Mouse (Mus musculus) hematopoietic stem cell, adult 5-6 weeks (primary cell): Measurements from ENCODE around the gene Rfc4. TPM values are rescaled to one million over a fixed set of nuclear protein-coding genes. Genes with fewer than 3 reads are reported as not detected.

Experiments
- ATAC-seq, 2 experiments: fragments of 125-278 bp in 1 of 2; replicated peaks in 1 of 2; 2 replicates each; pipeline ENCODE4 v1.8.0; 2016 to 2017; ENCODE audit warnings: inconsistent platforms in 2 of 2, mild to moderate bottlenecking in 2 of 2, moderate number of reproducible peaks in 2 of 2, low read depth in 1 of 2, moderate TSS enrichment in 1 of 2; ENCODE audit not compliant: low FRiP score in 2 of 2, poor library complexity in 2 of 2, severe bottlenecking in 2 of 2, insufficient read depth in 1 of 2, low TSS enrichment in 1 of 2
- total RNA-seq: library from RNA; stranded (forward); fragments of 172-1452, 232-1000 nt; gene quantifications from 2 replicates; pipeline ENCODE4 v1.2.3, GENCODE M21; 2017

Gene Rfc4
- total RNA-seq, 1 experiment from 2014 or later = 75.0 TPM

GRCm38 (mm10) chr16:23145211-23145610 is 17.7 kb upstream of the Rfc4 start:
- ATAC-seq = no peak

- ATAC-seq = peak; percentile 76 to 91; a peak in 3 of 4 replicates
Measured at GRCm38 (mm10) chr16:23144326-23144725, 16.8 kb upstream of the Rfc4 start.

- no peak for ATAC-seq
Measured at GRCm38 (mm10) chr16:23140911-23141310, 13.4 kb upstream of the Rfc4 start.

- ATAC-seq = peak; percentile 12 to 33; a peak in 2 of 4 replicates
Measured at GRCm38 (mm10) chr16:23136406-23136970, 9.0 kb upstream of the Rfc4 start.

GRCm38 (mm10) chr16:23135421-23136149 is 8.0 kb upstream of the Rfc4 start:
- ATAC-seq = peak; percentile 39 to 70; a peak in 1 of 4 replicates

GRCm38 (mm10) chr16:23132336-23132735 is 4.8 kb upstream of the Rfc4 start:
- ATAC-seq = no peak

GRCm38 (mm10) chr16:23130303-23130702 is 2.8 kb upstream of the Rfc4 start:
- no peak for ATAC-seq

GRCm38 (mm10) chr16:23127311-23127672 is 245 bp downstream of the Rfc4 start:
- no peak for ATAC-seq

GRCm38 (mm10) chr16:23124398-23124797 is 3.1 kb downstream of the Rfc4 start:
- ATAC-seq = no peak

- ATAC-seq = no peak
Measured at GRCm38 (mm10) chr16:23123104-23123503, 4.4 kb downstream of the Rfc4 start.

- ATAC-seq = no peak
Measured at GRCm38 (mm10) chr16:23122446-23122845, 5.1 kb downstream of the Rfc4 start.

GRCm38 (mm10) chr16:23117173-23117572 is 10.4 kb downstream of the Rfc4 start:
- ATAC-seq = no peak

GRCm38 (mm10) chr16:23115486-23115885 is 12.1 kb downstream of the Rfc4 start:
- no peak for ATAC-seq

- ATAC-seq = no peak
Measured at GRCm38 (mm10) chr16:23114339-23115171, 13.0 kb downstream of the Rfc4 start.

- no peak for ATAC-seq
Measured at GRCm38 (mm10) chr16:23113903-23114302, 13.6 kb downstream of the Rfc4 start.

- ATAC-seq = no peak
Measured at GRCm38 (mm10) chr16:23112861-23113435, 14.6 kb downstream of the Rfc4 start.

- ATAC-seq = no peak
Measured at GRCm38 (mm10) chr16:23112348-23112747, 15.2 kb downstream of the Rfc4 start.
